Mouse (Mus musculus) limb, embryonic 12.5 days (tissue): ENCODE results near the gene Efnb1. TPM values are rescaled to one million over a fixed set of nuclear protein-coding genes. Genes with fewer than 3 reads are reported as not detected.
"Not testable (repeated sequence)": the region's sequence is repeated elsewhere in the genome, so short reads cannot be mapped to it uniquely, and the experiment has no call there.

Experiments used
- ATAC-seq: fragments of 200-750 bp; cut with Nextera tagmentation; 2 replicates; pipeline ENCODE4 v1.8.0; 2017; ENCODE audit warnings: low read depth, moderate TSS enrichment; ENCODE audit not compliant: insufficient number of reproducible peaks, insufficient read depth, low FRiP score, low TSS enrichment
- H3K27ac ChIP-seq: fragments of 300-500 bp; sonication (generic); 2 replicates; pipeline ENCODE4 v1.5.1; 2016; ENCODE audit warnings: mild to moderate bottlenecking, moderate library complexity
- H3K27me3 ChIP-seq: fragments of 300-500 bp; sonication (generic); 2 replicates; pipeline ENCODE4 v1.6.1; 2016; ENCODE audit warnings: mild to moderate bottlenecking, moderate library complexity
- H3K36me3 ChIP-seq: fragments of 300-500 bp; sonication (generic); 2 replicates; pipeline ENCODE4 v1.6.1; 2016; ENCODE audit warnings: mild to moderate bottlenecking, moderate library complexity
- H3K4me1 ChIP-seq: fragments of 300-500 bp; sonication (generic); replicated peaks from 2 replicates; pipeline ENCODE4 v1.6.1; 2016
- H3K4me2 ChIP-seq: fragments of 300-500 bp; sonication (generic); 2 replicates; pipeline ENCODE4 v1.6.1; 2016; ENCODE audit warnings: mild to moderate bottlenecking, moderate library complexity
- H3K4me3 ChIP-seq: fragments of 300-500 bp; sonication (generic); replicated peaks from 2 replicates; pipeline ENCODE4 v1.5.1; 2016; ENCODE audit warnings: mild to moderate bottlenecking
- H3K9ac ChIP-seq: fragments of 300-500 bp; sonication (generic); replicated peaks from 2 replicates; pipeline ENCODE4 v1.6.1; 2016; ENCODE audit warnings: mild to moderate bottlenecking, moderate library complexity
- H3K9me3 ChIP-seq: fragments of 300-500 bp; sonication (generic); 2 replicates; pipeline ENCODE4 v1.6.1; 2016; ENCODE audit warnings: mild to moderate bottlenecking, moderate library complexity
- WGBS: fragments of 180-500 bp; shearing (Covaris S2); methylation state at CpG from one replicate; pipeline ENCODE4 v1.1.7; 2016; 5-methylcytosine and 5-hydroxymethylcytosine counted together
- polyA plus RNA-seq: library from polyadenylated mRNA; unstranded; fragments of >200 nt; fragmentation: Nextera tagmentation; extraction: Ambion mirVana; gene quantifications from 2 replicates; pipeline ENCODE4 v1.2.1, GENCODE M21; 2016

Efnb1 gene
- polyA plus RNA-seq = 58.3 and 62.7 TPM in 2 replicates

DNA sequence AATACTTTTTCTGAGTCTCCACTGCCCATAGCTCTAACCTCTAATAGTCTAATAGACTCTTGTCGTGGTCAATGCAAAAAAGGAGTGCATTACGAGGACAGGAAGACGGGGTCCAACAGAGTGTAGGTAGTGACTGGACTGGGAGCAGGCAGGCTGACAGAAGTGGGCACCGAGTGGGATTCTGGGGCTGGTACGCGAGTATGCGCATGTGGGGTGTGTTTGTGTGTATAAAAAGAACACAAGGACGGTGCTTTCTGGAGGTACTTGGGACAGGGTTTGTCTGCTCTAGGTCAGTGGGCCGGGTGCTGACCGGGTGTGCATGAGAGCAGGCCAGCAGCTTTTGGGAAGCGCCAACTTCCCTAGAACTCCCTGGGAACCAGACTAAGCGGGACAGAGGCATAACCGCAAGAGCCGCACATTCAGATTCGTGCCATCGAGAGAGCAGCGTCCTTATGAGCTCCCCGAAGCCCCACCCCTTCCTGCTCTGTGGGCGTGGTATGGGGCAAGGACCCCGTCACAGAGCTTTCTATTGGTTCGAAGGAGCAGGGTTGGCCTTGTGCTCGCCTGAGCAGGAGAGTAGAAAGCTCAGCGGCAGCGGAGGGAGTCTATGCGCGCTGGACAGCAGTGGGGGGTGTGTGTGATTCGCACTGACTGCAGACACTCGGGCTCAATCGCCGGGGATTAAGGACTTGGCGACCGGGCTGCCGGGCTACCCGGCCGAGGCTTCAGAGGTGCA, at the start of gene Efnb1:
Efnb1 (plus strand) TSS at position 608 of the 736 bp plus-strand sequence.
- no peaks in the 10 kb centered on the region for H3K9me3 ChIP-seq
- H3K27me3 ChIP-seq = peaks cover 78% of the 10 kb centered on the region
- H3K4me3 ChIP-seq = peak within 1 kb of the TSS; percentile 67
- H3K36me3 ChIP-seq = no peaks in the 10 kb centered on the region
- peak within 1 kb of the TSS; percentile 77 for H3K4me2 ChIP-seq
- peak within 1 kb of the TSS; percentile 93 for H3K9ac ChIP-seq
- peaks cover 14% of the 10 kb centered on the region for H3K4me1 ChIP-seq
- 29% methylated on average over 35 of the region's 35 CpGs for WGBS
- ATAC-seq = peak; percentile 93
- H3K27ac ChIP-seq = peak within 1 kb of the TSS; percentile 82

DNA sequence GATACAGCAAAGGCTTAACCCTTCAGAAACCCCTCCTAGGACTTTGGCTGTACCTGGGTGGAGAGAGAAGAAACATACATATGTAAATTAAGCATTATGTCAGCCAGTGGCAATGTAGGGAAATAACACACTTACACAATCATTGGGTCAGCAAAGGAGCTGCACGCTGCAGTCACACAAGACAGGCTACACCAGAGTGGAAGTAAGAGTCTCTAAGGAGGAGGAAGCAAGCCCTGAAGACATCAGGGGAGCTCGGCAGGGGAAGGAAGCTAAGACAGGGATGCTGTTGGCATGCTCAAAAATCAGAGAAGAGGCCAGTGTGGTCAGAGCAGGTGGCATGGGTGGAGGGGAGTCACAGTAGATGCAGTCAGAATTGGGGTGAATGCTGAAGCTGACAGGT, 43.2 kb upstream of the Efnb1 start:
- H3K27ac ChIP-seq = no peak overlapping the region
- ATAC-seq = no peak
- WGBS = 61% methylated on average over 2 of the region's 2 CpGs
- no peaks in the 10 kb centered on the region for H3K9me3 ChIP-seq
- no peaks in the 10 kb centered on the region for H3K4me1 ChIP-seq
- H3K4me3 ChIP-seq = no peak overlapping the region
- peaks cover 59% of the 10 kb centered on the region for H3K27me3 ChIP-seq
- H3K36me3 ChIP-seq = no peaks in the 10 kb centered on the region
- H3K9ac ChIP-seq = no peak overlapping the region
- no peak overlapping the region for H3K4me2 ChIP-seq

GRCm38 (mm10) chrX:99111088-99111724, 24.7 kb upstream of the Efnb1 start:
- H3K27ac ChIP-seq, H3K9ac ChIP-seq, H3K9me3 ChIP-seq, H3K4me1 ChIP-seq, H3K36me3 ChIP-seq, H3K4me3 ChIP-seq, H3K4me2 ChIP-seq: not testable (repeated sequence)
- WGBS = 78% methylated on average over 7 of the region's 10 CpGs
- H3K27me3 ChIP-seq = peaks cover 17% of the 10 kb centered on the region
- peak; percentile 71 for ATAC-seq

- 88% methylated on average over 5 of the region's 5 CpGs for WGBS
Observed at GRCm38 (mm10) chrX:99119510-99119909, 16.4 kb upstream of the Efnb1 start.

DNA sequence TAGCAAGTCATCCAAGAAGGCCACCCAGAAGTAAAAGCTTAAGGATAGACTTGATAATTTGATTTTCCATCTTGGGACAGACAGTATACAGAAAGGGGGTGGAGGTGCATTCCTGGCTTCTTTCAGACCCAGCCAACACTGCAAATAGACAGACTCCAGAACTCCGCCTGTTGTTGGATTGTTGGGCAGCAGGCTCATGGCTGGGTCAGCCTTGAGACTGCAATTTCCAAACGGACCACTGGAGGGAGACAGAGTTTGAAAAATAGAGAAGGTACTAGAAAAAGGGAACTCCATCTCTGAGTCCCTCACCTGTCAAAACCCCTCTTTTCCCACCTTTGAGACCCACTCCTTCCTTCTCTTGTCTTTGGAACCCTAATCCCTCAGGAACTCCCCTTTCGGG, 5.9 kb upstream of the Efnb1 start:
- Histone ChIP-seq H3K27ac (no peak overlapping the region), H3K4me1 (no peaks in the 10 kb centered on the region), H3K4me2 (no peak overlapping the region), H3K36me3 (no peaks in the 10 kb centered on the region), H3K9ac (no peak overlapping the region), H3K4me3 (no peak overlapping the region), H3K9me3 (no peaks in the 10 kb centered on the region), H3K27me3 (peaks cover 59% of the 10 kb centered on the region)
- no peak for ATAC-seq
- WGBS = 33% methylated on average over 3 of the region's 3 CpGs

More at GRCm38 (mm10) chrX:99119510-99119909, 16.4 kb upstream of the Efnb1 start:
- H3K9me3 ChIP-seq = no peaks in the 10 kb centered on the region
- no peak overlapping the region for H3K4me3 ChIP-seq
- H3K27me3 ChIP-seq = peaks cover 36% of the 10 kb centered on the region
- H3K4me1 ChIP-seq = no peaks in the 10 kb centered on the region
- no peaks in the 10 kb centered on the region for H3K36me3 ChIP-seq
- ATAC-seq = no peak
- no peak overlapping the region for H3K4me2 ChIP-seq
- H3K9ac ChIP-seq = no peak overlapping the region
- no peak overlapping the region for H3K27ac ChIP-seq

GRCm38 (mm10) chrX:99132573-99132972, 3.4 kb upstream of the Efnb1 start:
- Histone ChIP-seq H3K4me1 (no peaks in the 10 kb centered on the region), H3K9ac (no peak overlapping the region), H3K9me3 (no peaks in the 10 kb centered on the region), H3K27me3 (peaks cover 74% of the 10 kb centered on the region), H3K4me3 (no peak overlapping the region), H3K4me2 (no peak overlapping the region), H3K27ac (no peak overlapping the region), H3K36me3 (no peaks in the 10 kb centered on the region)
- no peak for ATAC-seq
- WGBS = 76% methylated on average over 6 of the region's 6 CpGs

DNA sequence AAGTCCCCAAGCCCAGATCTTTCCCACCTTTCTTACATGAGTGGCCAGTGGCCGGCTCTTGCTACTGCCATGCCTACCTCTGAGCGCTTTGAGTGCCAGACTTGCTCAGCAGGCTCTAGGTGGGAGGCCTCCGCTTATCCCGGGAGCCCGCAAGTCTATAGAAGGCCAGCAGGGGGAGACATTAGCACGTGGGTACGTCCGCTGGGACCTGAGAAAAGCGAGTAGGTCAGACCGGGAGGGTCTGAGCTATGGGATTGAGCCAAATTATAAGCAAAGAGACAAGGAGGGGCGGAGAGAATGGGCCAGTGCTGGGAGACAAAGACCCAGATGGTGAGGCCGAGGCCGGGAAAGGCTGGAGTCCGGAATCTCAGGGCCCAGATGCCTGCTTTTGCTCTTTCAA, 1.0 kb upstream of the Efnb1 start:
- WGBS = 17% methylated on average over 14 of the region's 14 CpGs
- no peak overlapping the region; the same call in 1 of the 2 replicates for H3K9ac ChIP-seq

GRCm38 (mm10) chrX:99136431-99136966, 569 bp downstream of the Efnb1 start:
- Histone ChIP-seq H3K4me2 (peak overlapping the region; percentile 77), H3K27ac (peak overlapping the region; percentile 82), H3K4me1 (peaks cover 22% of the 10 kb centered on the region), H3K9ac (peak overlapping the region; percentile 93), H3K9me3 (no peaks in the 10 kb centered on the region), H3K27me3 (peaks cover 77% of the 10 kb centered on the region), H3K36me3 (no peaks in the 10 kb centered on the region), H3K4me3 (peak overlapping the region; percentile 67)
- ATAC-seq = no peak
- 25% methylated on average over 49 of the region's 53 CpGs for WGBS

More for the DNA sequence above, 1.0 kb upstream of the Efnb1 start:
- Histone ChIP-seq H3K36me3 (no peaks in the 10 kb centered on the region), H3K27ac (peak overlapping the region; percentile 76; the same call in 1 of the 2 replicates), H3K4me3 (peak overlapping the region; percentile 67; the same call in 1 of the 2 replicates), H3K9me3 (no peaks in the 10 kb centered on the region), H3K27me3 (peaks cover 76% of the 10 kb centered on the region), H3K4me1 (peaks cover 6% of the 10 kb centered on the region), H3K4me2 (peak overlapping the region; percentile 77)
- peak; percentile 14 for ATAC-seq

- Histone ChIP-seq H3K4me2 (peak overlapping the region; percentile 77), H3K4me1 (peaks cover 29% of the 10 kb centered on the region), H3K36me3 (no peaks in the 10 kb centered on the region), H3K27ac (peak overlapping the region; percentile 82), H3K27me3 (peaks cover 77% of the 10 kb centered on the region), H3K4me3 (peak overlapping the region; percentile 67), H3K9me3 (no peaks in the 10 kb centered on the region), H3K9ac (peak overlapping the region; percentile 93)
- WGBS = 15% methylated on average over 30 of the region's 31 CpGs
- ATAC-seq = no peak
Observed at GRCm38 (mm10) chrX:99137143-99137870, 1.4 kb downstream of the Efnb1 start.

GRCm38 (mm10) chrX:99137928-99138740, 2.2 kb downstream of the Efnb1 start:
- Histone ChIP-seq H3K9ac (peak overlapping the region; percentile 93), H3K27ac (peak overlapping the region; percentile 82), H3K27me3 (peaks cover 77% of the 10 kb centered on the region), H3K4me2 (peak overlapping the region; percentile 77), H3K4me3 (peak overlapping the region; percentile 67), H3K4me1 (peaks cover 33% of the 10 kb centered on the region), H3K9me3 (no peaks in the 10 kb centered on the region), H3K36me3 (no peaks in the 10 kb centered on the region)
- no peak for ATAC-seq
- WGBS = 22% methylated on average over 9 of the region's 9 CpGs
